Mouse (Mus musculus) adrenal gland, postnatal 4 days (tissue): ENCODE results near the gene Fam185a. TPM values are rescaled to one million over a fixed set of nuclear protein-coding genes. Genes with fewer than 3 reads are reported as not detected.

Experiments
- DNase-seq, 2 experiments: peaks; one replicate each; pipeline ENCODE4 v3.0.0; 2021 to 2022; ENCODE audit warnings: low spot score in 2 of 2, mixed read lengths in 2 of 2
- total RNA-seq, 2 experiments: library from RNA; stranded (reverse); gene quantifications; 2 replicates each; pipeline ENCODE4 v1.2.3; 2021

Fam185a gene
- total RNA-seq, 2 experiments from 2014 or later = 11.9 TPM

DNA sequence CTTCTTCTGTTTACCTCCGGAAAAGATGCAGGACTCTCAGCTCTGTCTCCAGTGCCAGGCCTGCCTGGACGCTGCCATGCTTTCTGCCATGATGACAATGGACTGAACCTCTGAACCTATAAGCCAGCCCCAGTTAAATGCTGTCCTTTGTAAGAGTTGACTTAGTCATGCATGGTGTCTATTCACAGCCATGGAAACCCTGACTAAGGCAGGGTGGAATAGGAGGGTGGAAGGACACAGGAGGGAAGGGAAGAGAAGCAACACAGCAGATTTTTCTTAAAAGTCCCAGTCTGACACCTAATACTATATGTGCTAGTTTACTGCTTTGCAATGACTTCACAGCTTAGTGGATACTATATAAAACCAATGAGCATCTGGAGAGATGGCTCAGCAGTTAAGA is 66.7 kb downstream of the Fam185a start:
- no peak for DNase-seq

DNA sequence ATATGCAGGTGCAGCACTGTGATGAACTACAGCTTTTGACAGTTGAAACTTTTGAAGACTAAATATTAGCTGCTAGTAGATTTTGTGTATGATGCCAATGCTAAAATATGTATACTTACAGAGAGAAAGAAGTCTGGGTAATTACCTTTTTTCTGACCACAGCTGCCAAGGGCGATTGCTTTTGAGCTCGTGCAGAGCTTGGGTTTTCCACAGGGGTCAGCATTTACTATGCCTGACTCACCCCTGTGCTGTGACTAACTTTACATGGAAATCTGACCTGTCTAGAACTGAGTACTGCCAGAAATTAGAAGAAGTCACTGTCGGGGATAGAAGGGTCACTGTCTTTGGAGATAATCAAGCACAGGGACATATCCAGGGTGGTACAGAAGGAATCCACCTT is 67.5 kb downstream of the Fam185a start:
- no peak for DNase-seq

DNA sequence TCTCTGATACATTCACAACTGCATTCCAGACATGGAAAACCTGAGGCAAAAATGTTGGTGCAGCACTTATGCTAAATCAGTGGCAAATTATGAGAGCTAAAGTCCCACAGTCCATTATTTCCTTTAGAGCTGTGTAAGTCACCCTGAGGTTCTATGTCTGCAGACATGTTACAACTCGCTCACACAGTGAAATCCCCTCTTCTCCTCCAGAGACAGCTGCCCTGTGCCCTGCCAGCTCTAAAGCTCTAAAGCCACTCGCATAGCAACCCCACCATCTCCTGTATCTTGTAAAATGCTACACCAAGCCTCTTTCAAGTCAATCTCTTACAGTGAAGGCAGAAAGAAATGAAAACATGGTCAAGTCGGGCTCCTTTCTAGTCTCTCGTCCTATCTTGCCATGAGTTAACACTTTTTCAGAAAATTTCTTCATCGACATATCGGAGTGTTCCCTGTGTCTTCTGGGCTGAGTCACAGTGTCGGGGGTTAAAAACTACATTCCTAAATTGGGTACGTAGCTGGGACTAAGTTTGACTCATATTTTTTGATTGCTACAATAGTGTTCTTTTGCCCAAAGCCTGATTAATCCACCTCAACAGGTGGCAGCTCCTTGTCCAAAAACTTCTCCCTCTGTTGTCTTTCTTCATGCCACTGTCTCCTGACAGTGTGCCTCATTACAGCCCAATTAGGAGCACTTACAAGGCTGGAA is 68.7 kb downstream of the Fam185a start:
- no peak for DNase-seq

DNA sequence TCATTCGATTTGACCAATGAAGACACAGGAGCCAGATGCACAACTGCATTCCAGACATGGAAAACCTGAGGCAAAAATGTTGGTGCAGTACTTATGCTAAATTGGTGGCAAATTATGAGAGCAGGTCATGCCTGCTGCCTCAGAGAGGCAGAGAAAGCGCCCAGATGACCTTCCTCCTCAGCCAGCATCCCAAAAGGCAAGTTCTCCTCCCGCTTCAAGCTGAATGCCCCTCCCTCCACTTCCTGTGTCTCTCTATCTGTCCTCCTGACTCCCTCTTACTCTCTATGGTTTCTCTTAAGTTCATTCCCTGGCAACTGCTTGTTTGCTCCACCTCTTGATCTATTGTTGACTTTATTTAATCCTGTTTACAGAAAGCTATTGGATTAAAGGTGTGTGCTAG is 70.0 kb downstream of the Fam185a start:
- DNase-seq = no peak

DNA sequence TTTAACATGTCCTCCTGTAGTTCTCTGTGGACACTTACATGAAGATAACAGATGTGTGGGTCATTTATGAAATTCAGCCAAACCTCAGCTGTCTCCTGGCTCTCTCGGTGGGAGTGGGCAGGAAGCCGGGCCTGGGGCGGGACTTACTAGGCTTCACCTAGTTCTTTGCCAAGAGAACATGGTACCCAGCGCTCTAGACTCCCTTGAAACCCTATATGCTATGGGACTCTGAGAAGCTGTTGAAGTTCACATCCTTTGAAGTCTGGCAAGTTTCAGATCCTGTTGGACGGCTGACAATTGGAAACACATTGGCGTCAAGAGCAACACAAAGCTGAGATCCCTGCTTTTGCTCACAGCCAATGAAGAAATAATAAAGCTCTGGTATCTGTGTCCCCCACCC is 71.6 kb downstream of the Fam185a start:
- no peak for DNase-seq

DNA sequence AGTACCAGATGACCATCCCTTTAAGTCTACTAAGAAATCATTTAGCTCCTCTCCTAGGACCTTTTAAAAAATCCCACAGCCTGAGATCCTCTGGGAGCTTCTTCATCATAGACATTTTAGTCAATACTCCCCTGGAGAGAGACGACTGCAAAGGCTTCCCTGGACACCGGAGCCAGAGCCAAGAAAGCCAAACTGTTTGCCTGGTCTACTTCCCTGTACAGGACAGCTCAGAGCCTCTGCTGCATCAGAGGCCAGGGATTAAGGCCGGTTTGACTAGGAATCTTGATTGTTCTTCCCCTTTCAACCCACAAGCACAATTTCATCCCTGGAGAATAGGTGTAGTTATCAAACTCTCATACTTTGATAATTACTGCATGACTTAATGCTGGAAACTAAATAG is 72.1 kb downstream of the Fam185a start:
- no peak for DNase-seq

DNA sequence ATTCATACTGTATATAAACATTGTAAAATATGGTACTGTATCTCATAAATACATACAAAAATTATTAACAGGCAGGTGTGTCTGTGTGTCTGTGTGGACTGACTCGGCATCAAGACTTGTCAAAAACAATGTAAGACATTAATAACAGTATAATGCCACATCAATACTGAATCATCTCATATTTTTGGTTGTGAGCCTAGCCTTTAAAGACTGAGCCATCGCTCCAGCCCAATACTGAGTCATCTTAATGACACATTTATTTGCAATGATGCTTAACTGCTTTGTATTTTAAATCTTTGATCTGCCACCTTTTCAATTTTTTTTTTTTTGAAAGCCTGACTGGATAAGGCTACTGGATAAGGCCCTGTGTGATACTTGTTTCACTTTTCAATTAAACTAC is 73.7 kb downstream of the Fam185a start:
- no peak for DNase-seq

DNA sequence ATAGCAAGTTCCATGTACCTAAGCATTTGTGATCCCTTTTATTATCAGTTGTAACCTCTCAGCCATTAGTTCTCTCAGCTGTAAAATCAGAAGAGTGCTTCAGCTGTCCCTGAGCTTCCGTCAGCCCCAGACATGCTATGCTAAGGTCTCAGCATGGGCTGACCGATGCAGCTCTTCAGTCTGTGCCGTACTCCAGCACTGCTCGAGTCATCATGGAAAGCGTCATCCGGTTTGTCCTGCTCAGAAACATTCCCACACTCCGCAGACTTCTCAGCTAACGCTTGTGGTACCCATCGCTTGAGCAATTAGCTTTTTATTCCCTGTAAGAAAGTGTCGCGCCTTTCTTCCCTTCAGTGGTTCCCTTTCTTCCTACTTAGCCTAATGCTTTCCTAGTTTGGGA is 74.2 kb downstream of the Fam185a start:
- no peak for DNase-seq

DNA sequence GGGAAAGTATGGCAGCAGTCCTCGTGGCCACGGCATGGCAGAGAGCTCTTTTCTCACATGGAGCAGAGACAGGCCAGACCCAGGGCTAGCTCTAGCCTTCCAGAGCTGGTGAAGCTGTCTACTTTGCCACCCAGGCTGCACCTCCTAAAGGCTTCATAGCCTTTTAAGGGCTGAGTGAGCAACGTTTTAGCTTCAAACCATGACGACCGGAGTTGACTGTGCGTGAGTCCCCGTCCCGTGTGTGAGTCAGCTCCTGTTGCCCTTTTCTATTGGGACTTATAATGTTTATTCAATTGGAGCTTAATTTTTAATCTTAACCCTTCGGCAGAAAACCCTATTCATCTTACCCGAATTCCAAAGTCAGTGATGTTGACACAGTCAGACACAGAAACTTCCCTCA is 75.4 kb downstream of the Fam185a start:
- no peak for DNase-seq

DNA sequence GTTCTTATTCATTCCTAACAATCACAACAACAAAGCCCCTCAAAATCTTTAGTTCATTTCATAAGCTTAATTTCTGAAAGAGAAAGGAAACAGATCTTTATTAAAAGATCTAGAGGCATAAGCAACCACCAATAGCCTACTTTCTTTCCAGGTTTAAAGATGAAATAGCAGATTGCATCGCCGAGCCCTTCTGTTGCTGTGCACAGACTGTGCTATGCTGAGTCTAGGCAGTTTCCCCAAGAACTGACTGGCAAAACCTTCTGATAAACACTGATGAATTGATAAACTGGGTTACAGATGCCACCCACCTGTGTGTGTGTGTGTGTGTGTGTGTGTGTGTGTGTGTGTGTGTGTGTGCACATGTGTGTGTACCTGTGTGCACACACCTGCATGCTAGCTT is 76.2 kb downstream of the Fam185a start:
- DNase-seq = no peak

DNA sequence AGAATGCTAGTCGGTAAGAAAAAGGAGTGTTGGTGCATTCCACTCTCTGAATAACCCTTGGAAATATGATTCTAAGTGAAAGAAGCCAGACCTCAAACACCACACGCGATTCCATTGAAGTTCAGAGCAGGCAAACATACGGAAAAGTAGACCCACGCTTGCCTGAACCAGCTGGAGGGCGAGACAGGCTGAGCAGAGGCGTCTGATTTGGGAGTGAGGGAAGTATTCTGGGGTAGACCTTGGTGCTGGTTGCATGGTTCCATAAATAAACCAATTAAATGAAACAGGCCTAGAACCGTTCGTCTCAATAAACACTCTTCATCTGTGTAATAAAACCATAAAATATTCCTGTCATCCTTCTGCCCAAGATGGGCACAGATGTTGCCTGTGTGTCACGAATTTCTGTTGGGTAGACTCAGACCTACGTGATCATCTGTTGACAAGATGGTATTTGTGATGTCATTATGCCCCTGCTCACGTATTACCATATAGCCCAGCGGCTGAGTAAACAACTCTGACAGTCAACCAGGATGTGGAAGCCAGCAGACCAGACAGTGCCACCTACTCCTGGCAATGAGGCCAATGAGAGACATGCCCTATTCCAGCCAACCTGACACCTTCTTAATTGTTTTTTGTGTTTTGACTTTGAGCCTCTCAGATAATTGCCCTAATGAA is 78.3 kb downstream of the Fam185a start:
- DNase-seq = no peak

DNA sequence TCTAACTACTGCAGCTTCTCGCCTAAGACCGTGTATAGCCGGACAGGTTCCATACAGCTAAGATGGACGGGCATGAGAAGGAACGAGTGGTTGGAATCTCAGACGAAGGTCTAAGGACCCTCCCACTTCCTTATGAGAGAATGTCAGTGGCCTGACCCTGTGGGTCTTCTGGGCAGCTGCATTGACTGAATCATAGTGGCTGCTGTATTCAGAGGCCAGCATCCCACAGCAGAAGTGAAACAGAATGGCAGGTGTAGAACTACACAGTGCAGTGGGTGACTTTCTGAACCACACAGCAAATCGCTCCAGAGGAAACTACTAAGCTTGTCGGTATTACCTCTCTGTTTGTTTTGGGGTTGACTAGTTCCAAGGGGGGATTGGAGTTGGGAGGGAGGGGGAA is 80.4 kb downstream of the Fam185a start:
- DNase-seq = no peak

DNA sequence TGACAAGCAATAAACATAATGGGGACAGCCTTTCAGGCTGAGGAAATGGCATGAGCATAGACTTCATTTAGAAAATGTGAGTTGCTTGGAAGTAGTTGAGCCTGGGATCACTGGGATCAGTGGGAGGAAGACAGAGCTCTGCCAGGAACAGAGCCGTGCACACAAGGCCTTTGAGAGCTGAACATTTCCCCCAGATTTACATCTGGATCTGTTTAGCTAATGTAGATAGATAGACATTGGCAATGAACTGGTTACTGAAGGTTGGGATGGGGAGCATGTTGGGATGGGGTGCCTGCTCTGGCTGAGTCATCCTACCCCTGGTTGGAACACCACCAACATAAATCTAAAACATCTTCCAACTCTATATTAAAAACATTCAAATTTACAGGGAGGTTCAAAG is 82.1 kb downstream of the Fam185a start:
- DNase-seq = no peak

DNA sequence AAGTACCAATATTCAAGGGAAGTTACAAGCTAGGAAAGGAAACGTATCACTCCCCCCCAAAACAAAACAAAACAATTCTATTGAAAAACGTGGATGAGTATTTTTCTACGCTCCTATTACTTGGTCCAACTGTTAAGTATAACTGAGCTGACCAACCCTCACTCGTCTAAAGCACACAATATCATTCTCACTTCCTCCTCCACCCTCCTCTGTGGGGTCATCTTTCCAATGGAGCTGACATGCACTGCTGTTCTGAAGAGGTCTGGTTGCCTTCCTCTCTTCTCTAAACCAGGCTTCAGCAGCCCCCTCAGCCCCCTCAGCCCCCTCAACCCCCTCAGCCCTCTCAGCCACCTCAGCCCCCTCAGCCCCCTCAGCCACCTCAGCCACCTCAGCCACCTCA is 85.0 kb downstream of the Fam185a start:
- DNase-seq = no peak

DNA sequence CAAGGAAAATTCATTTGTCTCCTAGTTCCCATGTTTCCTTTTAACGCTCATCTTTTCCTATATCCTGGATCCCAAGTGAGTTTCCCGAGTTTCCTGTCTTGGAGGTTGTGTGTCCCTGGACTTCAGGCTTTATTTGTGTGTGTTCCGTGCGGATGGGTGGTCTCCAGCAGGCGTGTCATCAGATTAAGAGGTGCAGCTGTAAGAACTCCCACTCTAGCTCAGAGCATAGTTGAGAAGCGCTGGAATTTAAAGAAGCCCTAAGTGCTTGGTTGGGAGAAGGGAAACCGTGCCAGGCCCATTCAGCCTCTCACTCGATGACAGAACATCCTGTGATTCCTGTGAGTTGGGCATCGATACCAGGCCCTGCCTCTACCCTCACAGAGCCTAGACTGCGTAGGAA is 88.6 kb downstream of the Fam185a start:
- no peak for DNase-seq

DNA sequence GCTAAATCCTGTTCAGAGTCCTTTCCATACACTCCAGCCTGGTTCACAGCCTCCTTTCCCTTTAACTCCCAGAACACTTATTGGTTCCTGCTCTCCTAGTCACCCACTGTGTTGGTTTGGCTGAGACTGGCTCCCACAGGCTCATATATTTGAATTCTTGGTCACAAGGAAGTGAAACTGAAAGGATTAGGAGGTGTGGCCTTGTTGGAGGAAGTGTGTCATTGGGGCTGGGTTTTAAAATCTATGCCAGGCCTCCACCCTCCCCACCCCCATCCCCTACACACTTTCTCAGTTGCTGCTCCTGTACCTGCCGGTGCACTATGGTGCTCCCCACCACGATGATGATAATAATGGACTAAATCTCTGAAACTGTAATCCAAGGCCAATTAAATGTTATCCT is 92.8 kb downstream of the Fam185a start:
- DNase-seq = no peak

DNA sequence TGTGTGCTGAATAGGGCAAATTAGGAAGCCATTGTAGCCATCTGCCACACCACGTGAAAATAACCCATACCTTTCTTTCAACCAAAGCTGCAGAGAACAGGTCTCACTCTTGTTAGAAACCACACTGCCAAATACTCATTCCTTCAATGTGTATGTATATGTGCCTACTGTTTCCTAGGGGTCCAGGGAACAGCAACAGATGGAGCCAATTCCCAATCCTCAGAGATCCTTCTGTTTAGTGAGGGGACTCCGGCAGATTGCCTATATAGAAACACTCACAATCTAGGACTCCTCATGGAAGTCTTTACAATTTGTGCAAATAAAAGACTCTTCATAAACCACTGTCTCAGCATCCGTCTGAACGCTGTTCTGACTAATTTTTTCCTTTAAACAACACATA is 93.4 kb downstream of the Fam185a start:
- DNase-seq = no peak

DNA sequence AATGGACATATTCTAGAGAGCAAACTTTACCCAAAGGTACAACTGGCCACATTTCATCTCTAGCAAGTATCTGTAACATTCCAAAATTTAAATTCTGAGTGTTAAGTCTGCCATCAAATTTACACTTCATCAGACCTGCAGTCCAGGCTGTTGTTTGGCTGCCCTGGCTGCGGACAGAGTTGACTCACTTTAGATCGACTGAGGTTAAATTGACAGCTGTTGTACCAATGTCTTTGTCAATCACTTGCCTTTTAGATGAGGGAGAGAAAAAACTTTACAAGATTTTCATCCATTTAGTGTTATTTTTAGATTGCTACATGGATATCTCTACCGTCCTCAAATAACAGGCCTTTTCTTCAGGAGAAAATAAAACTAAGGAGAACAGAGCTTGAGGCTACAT is 94.4 kb downstream of the Fam185a start:
- DNase-seq = no peak

DNA sequence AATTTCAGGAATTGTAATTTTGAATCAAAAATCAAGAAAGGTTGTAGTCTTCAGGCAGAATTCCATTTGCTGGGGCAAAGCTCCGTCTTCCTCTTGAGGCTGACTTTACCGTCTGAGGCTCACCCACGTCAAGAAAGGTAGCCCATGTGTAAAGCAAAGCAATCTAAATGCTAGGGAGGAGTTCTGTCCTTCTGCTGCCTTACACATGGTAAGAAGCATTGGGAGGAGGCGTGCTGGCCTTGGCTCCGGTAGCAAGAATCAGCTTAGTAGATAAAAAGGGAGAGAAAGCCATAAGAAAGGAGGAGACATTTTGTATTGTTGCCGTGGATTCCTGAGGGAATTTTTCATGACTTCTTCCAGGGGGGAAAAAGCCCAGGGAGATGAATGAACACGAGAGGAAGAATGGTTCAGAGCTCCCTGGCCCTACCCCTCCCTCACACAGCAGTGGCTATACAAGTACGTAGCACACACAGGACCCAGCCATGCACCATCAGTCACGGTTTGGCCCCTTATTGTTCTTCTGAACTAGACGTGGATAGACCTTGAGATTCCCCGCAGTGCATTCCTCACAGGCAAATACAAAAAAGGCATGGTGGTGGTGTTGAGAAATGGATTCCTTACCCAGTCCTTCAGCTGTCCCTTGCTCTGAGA is 102.2 kb downstream of the Fam185a start:
- DNase-seq = no peak

DNA sequence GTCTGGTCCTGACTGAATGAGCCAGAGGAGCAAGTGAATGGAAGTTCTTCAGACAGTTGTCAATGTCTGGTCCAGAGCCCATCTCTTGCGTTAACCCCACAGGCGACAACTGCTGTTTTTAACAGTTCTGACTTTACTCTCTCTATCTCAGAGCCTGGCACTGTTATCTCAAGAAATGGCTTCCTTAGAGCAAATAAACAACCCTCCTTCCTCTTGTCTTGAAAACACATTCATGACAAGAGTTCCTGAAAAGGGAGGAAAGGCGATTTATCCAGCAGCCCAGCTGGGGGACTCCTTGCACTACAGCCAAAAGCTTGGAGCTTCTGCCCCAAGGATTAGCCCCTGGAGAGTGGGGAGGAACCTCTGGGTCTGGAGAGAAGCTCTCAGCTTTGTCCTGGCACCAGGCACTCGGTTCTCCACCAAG is 102.7 kb downstream of the Fam185a start:
- no peak for DNase-seq

DNA sequence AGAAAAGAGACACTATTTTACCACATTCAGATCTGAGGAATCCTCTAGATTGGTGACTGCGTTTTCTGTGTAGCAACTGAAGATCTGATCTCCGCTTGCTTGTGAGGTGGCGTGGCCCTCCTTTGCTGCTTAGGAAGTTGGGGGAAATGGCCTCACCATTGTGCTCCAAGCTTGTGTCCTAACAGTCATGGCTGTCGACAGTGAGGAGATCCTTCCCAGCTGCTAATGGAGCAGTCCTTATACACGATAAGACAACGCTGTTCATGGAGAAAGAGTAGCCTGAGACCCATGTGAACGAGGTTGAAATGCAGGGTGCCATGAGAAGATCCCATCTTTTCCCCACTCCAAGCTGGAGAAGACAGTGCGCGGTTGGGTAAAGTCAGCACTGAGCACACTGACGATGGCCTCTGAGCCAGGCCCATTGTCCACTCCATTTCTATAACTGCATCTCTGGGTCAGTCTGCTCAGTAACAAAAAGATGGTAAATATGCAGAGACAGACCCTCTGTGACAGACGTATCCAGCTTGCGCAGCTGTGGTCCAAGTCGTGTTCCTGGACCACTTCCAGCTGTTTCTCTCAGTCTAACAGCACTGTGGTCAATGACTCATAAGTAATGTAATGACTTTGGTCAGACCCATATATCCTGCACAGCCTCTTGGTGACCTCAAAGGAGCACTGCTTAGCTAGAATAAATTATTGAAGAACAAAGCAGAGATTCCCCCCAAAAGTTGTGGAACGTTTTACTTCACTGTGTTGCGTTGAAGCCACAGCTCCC is 103.5 kb downstream of the Fam185a start:
- DNase-seq = no peak
